Comparison of ENCODE assay signal across 24 mouse cellular contexts in the genomic region with DNA sequence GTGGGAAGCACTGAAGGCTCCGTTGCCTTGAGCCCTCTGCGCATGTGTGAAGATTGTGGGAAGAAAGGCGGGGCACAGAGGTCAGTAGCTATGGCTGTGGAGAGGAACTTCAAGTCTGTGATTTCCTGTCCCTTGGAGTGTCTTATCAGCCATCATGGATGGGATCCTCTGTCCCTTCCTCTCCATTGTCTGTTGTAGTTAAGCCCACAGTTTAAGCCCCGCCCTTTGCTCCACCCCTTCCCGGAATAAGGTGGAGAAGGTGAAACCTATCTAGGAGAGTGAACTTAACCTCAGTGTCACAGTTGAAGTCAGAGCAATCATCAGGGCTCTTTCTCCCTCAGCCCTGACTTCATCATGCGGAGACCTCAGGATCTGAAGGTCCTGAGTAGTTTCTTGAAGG.
DNase-seq lines count a peak whose midpoint lies in the region; TF ChIP-seq lines count a peak whose summit lies in the region.
"Had no signal": no experiment of that assay in that cellular context is flagged by ENCODE, and none has a peak within 500 bp of the region (broad histone marks: within the 10 kb centered on the region; RNA-seq: fewer than 3 reads in every experiment).

No protein-coding gene starts in this region.

- H3K27me3 ChIP-seq in heart, adult 2 months (ENCODE audit: control insufficient read depth, insufficient read depth, low read length) = no peaks in the 10 kb centered on the region
- H3K27me3 ChIP-seq: embryonic facial prominence, embryonic 13.5 days; embryonic facial prominence, embryonic 15.5 days had no signal

- no peak overlapping the region for H3K4me3 ChIP-seq in heart, adult 2 months
- H3K4me3 ChIP-seq: embryonic facial prominence, embryonic 13.5 days; embryonic facial prominence, embryonic 15.5 days; erythroblast, embryonic 14.5 days; forebrain, embryonic 10.5 days; forebrain, embryonic 12.5 days had no signal

- H3K4me1 ChIP-seq in heart, adult 2 months (ENCODE audit: control insufficient read depth, insufficient read depth, low read length) = no peaks in the 10 kb centered on the region
- H3K4me1 ChIP-seq: embryonic facial prominence, embryonic 13.5 days; embryonic facial prominence, embryonic 15.5 days; forebrain, embryonic 10.5 days; forebrain, embryonic 12.5 days had no signal

- H3K79me2 ChIP-seq in heart, adult 2 months (replicated peaks; ENCODE audit: control insufficient read depth, insufficient read depth, low read length) = no peaks in the 10 kb centered on the region

- no peak for TF ChIP-seq EP300 in heart, adult 2 months (IDR thresholded peaks at IDR 0.05; ENCODE audit: insufficient read depth, low read depth, low read length)

- intact Hi-C loops in heart, adult 2 months (cut with DNase I) = no loop called here

- TF ChIP-seq POLR2A in heart, adult 2 months (IDR thresholded peaks at IDR 0.05; ENCODE audit: insufficient read depth, low read depth, low read length) = no peak

- WGBS in heart, adult 2 months = 49% methylated on average over 6 of the region's 6 CpGs

- no peak for TF ChIP-seq CTCF in heart, adult 2 months (IDR thresholded peaks at IDR 0.05)

- H3K36me3 ChIP-seq in heart, adult 2 months (ENCODE audit: control insufficient read depth, insufficient read depth, low read length) = no peaks in the 10 kb centered on the region
- H3K36me3 ChIP-seq: embryonic facial prominence, embryonic 13.5 days; embryonic facial prominence, embryonic 15.5 days; forebrain, embryonic 10.5 days; forebrain, embryonic 12.5 days; G1E had no signal

- peak; percentile 75 for DNase-seq in heart, adult 11 months
- DNase-seq in heart, adult 9 months (ENCODE audit: low spot score in 2 of 2) = no peak
- DNase-seq in ES-CJ7 (ENCODE audit: low read depth, low spot score) = peak; percentile 84
- DNase-seq in R1 (ENCODE audit: low read depth, low spot score) = peak; percentile 66
- DNase-seq in ZHBTc4 (ENCODE audit: low read depth, low spot score) = peak; percentile 89
- no peak for DNase-seq in frontal cortex, adult 2 months (ENCODE audit: extremely low spot score in 1 of 2, low spot score in 1 of 2)
- DNase-seq in heart, adult 2 months = no peak
- DNase-seq: adrenal gland, adult 2 months; adrenal gland, postnatal 10 days; adrenal gland, postnatal 25 days; B cell, adult 2 months; cerebellum, adult 11 months; cerebellum, adult 18-20 months; cerebellum, adult 8-10 months; cerebellum, adult 9-11 months; cerebellum, postnatal 14 days; cerebellum, postnatal 36 days; embryo, embryonic 11 days had no signal

- H3K27ac ChIP-seq in heart, adult 2 months = no peak overlapping the region
- H3K27ac ChIP-seq: embryonic facial prominence, embryonic 13.5 days; embryonic facial prominence, embryonic 15.5 days; forebrain, embryonic 10.5 days; forebrain, embryonic 12.5 days had no signal

- H3K9ac ChIP-seq in heart, adult 2 months (ENCODE audit: low read depth, low read length) = no peak overlapping the region
- H3K9ac ChIP-seq: embryonic facial prominence, embryonic 13.5 days; embryonic facial prominence, embryonic 15.5 days; forebrain, embryonic 12.5 days had no signal

Comparison
In these comparisons a context has a peak if more than half of its experiments do, and no peak if none do; other contexts are left out.
1. DNase-seq: peak in heart, adult 11 months (single experiment), ES-CJ7 (single experiment), R1 (single experiment) and ZHBTc4 (single experiment); none in heart, adult 9 months (0 of 2), frontal cortex, adult 2 months (0 of 2) and heart, adult 2 months (0 of 2).